ENCODE assay signal across 8 mouse cellular contexts in genomic region chr2:102002974-102003775, GRCm38 (mm10).
DNase-seq lines count a peak whose midpoint lies in the region; ATAC-seq lines count a peak whose summit lies in the region.

No protein-coding gene starts in this region.

- DNase-seq in adrenal gland, adult (ENCODE audit: inconsistent age in 2 of 2, low spot score in 1 of 2): peak; percentile 15 to 61
- no peak for DNase-seq in adrenal gland, adult 2 months
- DNase-seq in embryo, embryonic 10.5 days (ENCODE audit: low spot score): peak; percentile 71
- DNase-seq in left cerebral cortex, postnatal 4 days: peak; percentile 45
- DNase-seq in testis, postnatal 10 days (ENCODE audit: low spot score): no peak
- DNase-seq in testis, postnatal 14 days (ENCODE audit: low spot score): no peak

- H3K4me3 ChIP-seq in heart, embryonic 16.5 days (ENCODE audit: low read length): no peak overlapping the region
- no peak overlapping the region for H3K4me3 ChIP-seq in neural tube, embryonic 15.5 days (replicated peaks)

- H3K9ac ChIP-seq in heart, embryonic 16.5 days (ENCODE audit: low read length): no peak overlapping the region
- 0 out of 2 replicates have a peak overlapping the region, but pooled peaks have one; percentile 4 for H3K9ac ChIP-seq in neural tube, embryonic 15.5 days (replicated peaks)

- no peaks in the 10 kb centered on the region for H3K36me3 ChIP-seq in heart, embryonic 16.5 days (ENCODE audit: control insufficient read depth, insufficient read depth)
- H3K36me3 ChIP-seq in neural tube, embryonic 15.5 days: no peaks in the 10 kb centered on the region

- ATAC-seq in heart, embryonic 16.5 days (replicated peaks; ENCODE audit: extremely low read depth, insufficient read depth, low FRiP score): peak; percentile 49
- peak; percentile 35 for ATAC-seq in neural tube, embryonic 15.5 days (ENCODE audit: low FRiP score)

- H3K27ac ChIP-seq in heart, embryonic 16.5 days (ENCODE audit: low read length): peak overlapping the region; percentile 74
- H3K27ac ChIP-seq in neural tube, embryonic 15.5 days (replicated peaks): peak overlapping the region; percentile 76

- intact Hi-C loops in left cerebral cortex, postnatal 4 days (cut with DNase I): no loop called here

- no peaks in the 10 kb centered on the region for H3K27me3 ChIP-seq in heart, embryonic 16.5 days (ENCODE audit: control insufficient read depth, insufficient read depth, low read length)
- H3K27me3 ChIP-seq in neural tube, embryonic 15.5 days (replicated peaks): no peaks in the 10 kb centered on the region

- H3K4me2 ChIP-seq in heart, embryonic 16.5 days (ENCODE audit: low read depth, low read length): peak overlapping the region; percentile 58; the same call in 1 of the 2 replicates
- peak overlapping the region; percentile 11; the same call in 1 of the 2 replicates for H3K4me2 ChIP-seq in neural tube, embryonic 15.5 days

- H3K4me1 ChIP-seq in heart, embryonic 16.5 days (ENCODE audit: control insufficient read depth, insufficient read depth, low read length): peaks cover 65% of the 10 kb centered on the region
- H3K4me1 ChIP-seq in neural tube, embryonic 15.5 days: peaks cover 83% of the 10 kb centered on the region

- WGBS in heart, embryonic 16.5 days: 19% methylated on average over 8 of the region's 8 CpGs
- 5% methylated on average over 8 of the region's 8 CpGs for WGBS in neural tube, embryonic 15.5 days

- no peaks in the 10 kb centered on the region for H3K9me3 ChIP-seq in heart, embryonic 16.5 days (replicated peaks; ENCODE audit: control insufficient read depth, low read length)
- H3K9me3 ChIP-seq in neural tube, embryonic 15.5 days (replicated peaks): no peaks in the 10 kb centered on the region

Comparison
In these comparisons a context has a peak if more than half of its experiments do, and no peak if none do; other contexts are left out.
1. DNase-seq: peak in adrenal gland, adult (2 of 2), embryo, embryonic 10.5 days (single experiment) and left cerebral cortex, postnatal 4 days (single experiment); none in adrenal gland, adult 2 months (single experiment), testis, postnatal 10 days (single experiment) and testis, postnatal 14 days (single experiment).